Mouse (Mus musculus): ENCODE data around the gene Nek8. TPM values are rescaled to one million over a fixed set of nuclear protein-coding genes. Genes with fewer than 3 reads are reported as not detected.

The Nek8 gene
- polyA plus RNA-seq, 1 experiment from 2014 or later = 7.0 TPM

DNA sequence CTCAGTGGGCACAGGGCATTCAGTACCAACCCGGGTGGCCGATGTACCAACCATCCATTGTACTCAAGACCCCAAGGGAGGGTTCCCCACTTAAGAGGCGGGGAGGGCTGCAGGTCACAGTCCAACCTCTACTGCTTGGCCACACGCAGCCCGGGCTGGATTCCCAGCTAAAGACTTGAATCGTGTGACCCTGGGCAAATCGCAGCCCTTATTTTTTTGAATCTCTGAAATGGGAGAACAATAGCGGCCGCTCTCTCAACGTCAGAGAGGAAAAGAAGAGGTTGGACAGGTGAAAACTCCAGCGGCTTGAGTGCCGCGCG lies 11.9 kb downstream of the Nek8 start:
- Histone ChIP-seq H3K27ac (replicated peaks) (peak overlapping the region; percentile 98), H3K4me3 (replicated peaks) (peak overlapping the region; percentile 99), H3K36me3 (peaks cover 24% of the 10 kb centered on the region), H3K27me3 (replicated peaks) (no peaks in the 10 kb centered on the region), H3K9me3 (replicated peaks) (no peaks in the 10 kb centered on the region), H3K4me1 (peaks cover 54% of the 10 kb centered on the region), H3K9ac (replicated peaks) (peak overlapping the region; percentile 100), H3K4me2 (peak overlapping the region; percentile 80)
- under 1% methylated on average over 14 of the region's 14 CpGs for WGBS
- peak; percentile 7; the same call in 1 of the 2 replicates for ATAC-seq (ENCODE audit: low FRiP score)

- H3K9ac ChIP-seq (replicated peaks) = peak overlapping the region; percentile 100
- peak; percentile 40 for ATAC-seq (ENCODE audit: low FRiP score)
- under 1% methylated on average over 22 of the region's 22 CpGs for WGBS
- H3K4me3 ChIP-seq (replicated peaks) = peak overlapping the region; percentile 99
- no peaks in the 10 kb centered on the region for H3K27me3 ChIP-seq (replicated peaks)
- peaks cover 31% of the 10 kb centered on the region for H3K36me3 ChIP-seq
- H3K4me1 ChIP-seq = peaks cover 60% of the 10 kb centered on the region
- no peaks in the 10 kb centered on the region for H3K9me3 ChIP-seq (replicated peaks)
- peak overlapping the region; percentile 98 for H3K27ac ChIP-seq (replicated peaks)
- peak overlapping the region; percentile 80 for H3K4me2 ChIP-seq
These were observed 12.5 kb downstream of the Nek8 start for GRCm38 (mm10) chr11:78163681-78164603.

DNA sequence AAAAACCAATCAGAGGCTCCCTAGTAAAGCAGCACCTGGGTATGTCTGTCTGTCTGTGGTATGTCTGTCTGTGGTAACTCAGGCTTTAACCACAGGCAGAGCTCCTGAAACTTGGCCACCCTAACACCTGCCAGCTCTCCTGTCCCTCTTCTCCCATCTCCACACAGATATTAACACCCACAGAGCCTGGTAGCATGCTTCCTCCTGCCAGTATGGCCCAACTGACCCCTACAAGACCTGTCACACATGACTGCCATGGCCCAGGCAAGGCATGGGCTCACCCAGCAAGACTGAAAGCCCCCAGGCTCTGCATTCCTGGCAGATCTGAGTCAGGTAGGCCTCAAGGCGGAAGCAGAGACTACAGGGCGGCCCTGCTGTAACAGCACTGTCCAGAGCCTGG lies 13.4 kb downstream of the Nek8 start:
- peaks cover 67% of the 10 kb centered on the region for H3K4me1 ChIP-seq

DNA sequence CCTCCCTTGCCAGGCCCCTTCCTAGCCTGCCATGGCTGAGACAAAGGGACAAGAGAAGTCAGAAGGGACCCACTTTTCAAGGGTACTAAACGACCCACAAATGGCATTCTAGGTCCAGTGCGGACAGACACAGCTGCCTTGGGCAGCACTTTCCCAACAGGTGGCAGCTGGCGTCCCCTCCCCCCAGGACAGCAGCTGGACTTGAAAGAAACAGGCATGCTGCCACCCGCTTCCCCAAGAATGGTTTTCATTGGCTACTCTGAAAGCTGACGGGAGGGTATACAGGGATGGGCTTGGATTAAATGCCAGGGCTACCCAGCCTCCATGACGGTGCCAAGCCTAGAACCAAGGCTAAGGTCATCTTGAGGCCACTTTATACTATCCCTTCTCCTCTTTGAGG lies 14.0 kb downstream of the Nek8 start:
- peaks cover 44% of the 10 kb centered on the region for H3K36me3 ChIP-seq
- ATAC-seq (ENCODE audit: low FRiP score) = no peak
- no peaks in the 10 kb centered on the region for H3K9me3 ChIP-seq (replicated peaks)
- peak overlapping the region; percentile 80 for H3K4me2 ChIP-seq
- peak overlapping the region; percentile 99 for H3K4me3 ChIP-seq (replicated peaks)
- WGBS = 20% methylated on average over 6 of the region's 6 CpGs
- H3K27ac ChIP-seq (replicated peaks) = peak overlapping the region; percentile 98
- peak overlapping the region; percentile 100 for H3K9ac ChIP-seq (replicated peaks)
- peaks cover 73% of the 10 kb centered on the region for H3K4me1 ChIP-seq
- no peaks in the 10 kb centered on the region for H3K27me3 ChIP-seq (replicated peaks)

More for the DNA sequence above, 13.4 kb downstream of the Nek8 start:
- 74% methylated on average over 2 of the region's 2 CpGs for WGBS
- Histone ChIP-seq H3K36me3 (peaks cover 40% of the 10 kb centered on the region), H3K9ac (replicated peaks) (peak overlapping the region; percentile 100), H3K27ac (replicated peaks) (peak overlapping the region; percentile 98), H3K4me3 (replicated peaks) (peak overlapping the region; percentile 99), H3K9me3 (replicated peaks) (no peaks in the 10 kb centered on the region), H3K27me3 (replicated peaks) (no peaks in the 10 kb centered on the region), H3K4me2 (peak overlapping the region; percentile 80)
- ATAC-seq (ENCODE audit: low FRiP score) = no peak

DNA sequence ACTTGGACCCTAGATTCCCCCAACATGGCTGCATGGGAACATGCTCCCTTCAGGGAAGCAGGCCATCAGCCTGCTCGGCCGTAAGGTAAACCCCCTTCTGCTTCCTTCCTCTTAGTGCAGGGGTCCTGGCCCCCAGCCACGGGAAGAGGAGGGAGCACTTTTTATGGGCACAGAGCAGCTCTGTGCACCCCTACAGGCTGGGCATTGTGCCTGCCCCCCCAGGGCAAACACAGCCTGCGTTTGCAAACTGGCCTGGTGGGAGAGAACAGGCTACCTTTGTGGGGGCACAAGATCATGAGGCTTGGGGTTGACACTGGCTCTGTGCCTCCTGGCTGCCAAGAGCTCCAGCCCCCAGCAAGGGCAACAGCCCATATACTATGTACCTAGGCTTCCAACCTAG lies 14.5 kb downstream of the Nek8 start:
- no peaks in the 10 kb centered on the region for H3K9me3 ChIP-seq (replicated peaks)
- peak overlapping the region; percentile 80 for H3K4me2 ChIP-seq
- WGBS = 28% methylated on average over 4 of the region's 4 CpGs
- H3K27ac ChIP-seq (replicated peaks) = peak overlapping the region; percentile 98
- H3K9ac ChIP-seq (replicated peaks) = 0 out of 2 replicates have a peak overlapping the region, but pooled peaks have one; percentile 100
- peaks cover 75% of the 10 kb centered on the region for H3K4me1 ChIP-seq
- no peaks in the 10 kb centered on the region for H3K27me3 ChIP-seq (replicated peaks)
- 0 out of 2 replicates have a peak overlapping the region, but pooled peaks have one; percentile 99 for H3K4me3 ChIP-seq (replicated peaks)
- peaks cover 48% of the 10 kb centered on the region for H3K36me3 ChIP-seq
- no peak for ATAC-seq (ENCODE audit: low FRiP score)

DNA sequence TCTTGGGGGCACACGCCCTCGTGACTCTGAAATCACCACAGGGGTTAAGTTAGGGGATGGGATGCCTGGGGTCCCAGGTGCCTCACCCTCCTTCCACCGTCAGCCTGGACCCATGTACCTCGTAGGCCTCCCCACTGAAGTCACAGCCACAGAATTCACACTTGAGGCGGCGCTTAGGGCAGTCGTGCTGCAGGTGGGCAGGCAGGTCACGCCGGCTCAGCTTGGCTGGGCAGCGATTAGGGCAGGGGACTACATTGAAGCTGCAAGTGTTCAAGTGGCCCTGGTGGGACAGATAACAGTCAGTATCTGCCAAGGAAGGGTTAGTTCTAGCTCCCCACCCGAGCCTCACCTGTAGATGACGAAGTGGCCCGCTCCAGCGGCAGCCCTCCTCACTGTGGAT lies 15.3 kb downstream of the Nek8 start:
- 90% methylated on average over 14 of the region's 14 CpGs for WGBS
- 0 out of 2 replicates have a peak overlapping the region, but pooled peaks have one; percentile 98 for H3K27ac ChIP-seq (replicated peaks)
- H3K9me3 ChIP-seq (replicated peaks) = no peaks in the 10 kb centered on the region
- no peak for ATAC-seq (ENCODE audit: low FRiP score)
- 0 out of 2 replicates have a peak overlapping the region, but pooled peaks have one; percentile 0 for H3K4me3 ChIP-seq (replicated peaks)
- peaks cover 51% of the 10 kb centered on the region for H3K36me3 ChIP-seq
- no peak overlapping the region for H3K9ac ChIP-seq (replicated peaks)
- no peak overlapping the region for H3K4me2 ChIP-seq
- H3K27me3 ChIP-seq (replicated peaks) = no peaks in the 10 kb centered on the region
- H3K4me1 ChIP-seq = peaks cover 71% of the 10 kb centered on the region

- H3K4me3 ChIP-seq (replicated peaks) = no peak overlapping the region
- no peak overlapping the region; the same call in 1 of the 2 replicates for H3K4me2 ChIP-seq
- peaks cover 55% of the 10 kb centered on the region for H3K36me3 ChIP-seq
- WGBS = 87% methylated on average over 3 of the region's 3 CpGs
- H3K4me1 ChIP-seq = peaks cover 67% of the 10 kb centered on the region
- no peaks in the 10 kb centered on the region for H3K9me3 ChIP-seq (replicated peaks)
- no peak overlapping the region for H3K27ac ChIP-seq (replicated peaks)
- ATAC-seq (ENCODE audit: low FRiP score) = no peak
- no peaks in the 10 kb centered on the region for H3K27me3 ChIP-seq (replicated peaks)
- no peak overlapping the region for H3K9ac ChIP-seq (replicated peaks)
These were observed 15.8 kb downstream of the Nek8 start for GRCm38 (mm10) chr11:78160675-78161074.

GRCm38 (mm10) chr11:78160171-78160570 lies 16.3 kb downstream of the Nek8 start:
- Histone ChIP-seq H3K27ac (replicated peaks) (no peak overlapping the region), H3K4me3 (replicated peaks) (no peak overlapping the region), H3K9ac (replicated peaks) (no peak overlapping the region), H3K4me2 (no peak overlapping the region; the same call in 1 of the 2 replicates), H3K4me1 (peaks cover 68% of the 10 kb centered on the region), H3K27me3 (replicated peaks) (no peaks in the 10 kb centered on the region), H3K36me3 (peaks cover 60% of the 10 kb centered on the region), H3K9me3 (replicated peaks) (no peaks in the 10 kb centered on the region)
- ATAC-seq (ENCODE audit: low FRiP score) = no peak
- WGBS = 89% methylated on average over 18 of the region's 18 CpGs

GRCm38 (mm10) chr11:78159557-78159956 lies 16.9 kb downstream of the Nek8 start:
- WGBS = 79% methylated on average over 7 of the region's 7 CpGs
- no peaks in the 10 kb centered on the region for H3K9me3 ChIP-seq (replicated peaks)
- peaks cover 66% of the 10 kb centered on the region for H3K36me3 ChIP-seq
- H3K4me3 ChIP-seq (replicated peaks) = no peak overlapping the region
- H3K4me1 ChIP-seq = peaks cover 74% of the 10 kb centered on the region
- no peaks in the 10 kb centered on the region for H3K27me3 ChIP-seq (replicated peaks)
- no peak overlapping the region for H3K9ac ChIP-seq (replicated peaks)
- H3K27ac ChIP-seq (replicated peaks) = no peak overlapping the region
- no peak overlapping the region for H3K4me2 ChIP-seq
- no peak for ATAC-seq (ENCODE audit: low FRiP score)

GRCm38 (mm10) chr11:78159096-78159495 lies 17.4 kb downstream of the Nek8 start:
- 0 out of 2 replicates have a peak, but pooled peaks have one; percentile 9 for ATAC-seq (ENCODE audit: low FRiP score)
- no peaks in the 10 kb centered on the region for H3K9me3 ChIP-seq (replicated peaks)
- 18% methylated on average over 2 of the region's 2 CpGs for WGBS
- peaks cover 79% of the 10 kb centered on the region for H3K4me1 ChIP-seq
- peaks cover 71% of the 10 kb centered on the region for H3K36me3 ChIP-seq
- no peaks in the 10 kb centered on the region for H3K27me3 ChIP-seq (replicated peaks)
- H3K4me3 ChIP-seq (replicated peaks) = no peak overlapping the region
- 0 out of 2 replicates have a peak overlapping the region, but pooled peaks have one; percentile 38 for H3K27ac ChIP-seq (replicated peaks)
- no peak overlapping the region for H3K4me2 ChIP-seq
- H3K9ac ChIP-seq (replicated peaks) = no peak overlapping the region

DNA sequence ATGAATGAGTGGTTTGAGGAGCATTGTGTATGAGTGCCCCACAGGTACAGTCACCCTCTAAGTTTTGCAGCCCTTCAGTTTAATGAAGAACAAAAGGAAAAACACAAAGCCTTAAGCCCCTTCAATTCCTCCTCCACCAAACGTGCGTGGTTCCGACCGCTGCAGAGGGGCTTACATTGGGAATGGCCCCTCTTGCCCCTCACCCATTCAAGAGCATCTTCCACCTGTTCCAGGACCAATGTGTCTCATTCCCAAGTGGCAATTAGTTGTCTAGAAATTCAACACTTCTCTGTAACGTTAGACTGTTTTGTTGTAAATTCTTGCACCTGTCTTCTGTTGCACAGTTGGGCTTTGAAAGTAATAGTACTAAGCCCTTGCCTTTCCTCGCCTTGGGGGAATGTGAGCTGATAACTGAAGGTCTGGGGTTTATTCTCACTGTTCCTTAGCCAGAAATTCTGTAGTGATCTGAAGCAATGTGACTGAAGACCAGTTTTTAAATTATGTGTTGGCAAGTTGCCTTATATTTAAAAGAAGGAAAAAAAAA lies 20.2 kb downstream of the Nek8 start:
- Histone ChIP-seq H3K36me3 (peaks cover 74% of the 10 kb centered on the region), H3K27ac (replicated peaks) (no peak overlapping the region), H3K4me3 (replicated peaks) (no peak overlapping the region), H3K9ac (replicated peaks) (no peak overlapping the region), H3K4me1 (peaks cover 76% of the 10 kb centered on the region), H3K4me2 (no peak overlapping the region), H3K9me3 (replicated peaks) (no peaks in the 10 kb centered on the region), H3K27me3 (replicated peaks) (no peaks in the 10 kb centered on the region)
- ATAC-seq (ENCODE audit: low FRiP score) = no peak
- 77% methylated on average over 6 of the region's 6 CpGs for WGBS
